Mouse (Mus musculus) hindbrain, embryonic 14.5 days (tissue): ENCODE measurements around the gene Bicc1. TPM values are rescaled to one million over a fixed set of nuclear protein-coding genes. Genes with fewer than 3 reads are reported as not detected.

ENCODE experiments used
- ATAC-seq: fragments of 200-750 bp; cut with Nextera tagmentation; 2 replicates; pipeline ENCODE4 v1.8.0; 2017; ENCODE audit warnings: moderate number of reproducible peaks, mild to moderate bottlenecking, moderate TSS enrichment, moderate library complexity; ENCODE audit not compliant: low FRiP score
- DNase-seq: peaks from one replicate; pipeline ENCODE4 v3.0.0-alpha.2; 2015; ENCODE audit warnings: low spot score
- H3K27ac ChIP-seq: fragments of 300-500 bp; sonication (generic); 2 replicates; pipeline ENCODE4 v1.5.1; 2014; ENCODE audit warnings: mild to moderate bottlenecking, moderate library complexity
- H3K27me3 ChIP-seq: fragments of 300-500 bp; sonication (generic); 2 replicates; pipeline ENCODE4 v1.6.1; 2014; ENCODE audit warnings: mild to moderate bottlenecking, low read length, mixed read lengths; ENCODE audit not compliant: control insufficient read depth, insufficient read depth
- H3K36me3 ChIP-seq: fragments of 300-500 bp; sonication (generic); replicated peaks from 2 replicates; pipeline ENCODE4 v1.6.1; 2014; ENCODE audit not compliant: control insufficient read depth, insufficient read depth
- H3K4me1 ChIP-seq: fragments of 300-500 bp; sonication (generic); replicated peaks from 2 replicates; pipeline ENCODE4 v1.6.1; 2014; ENCODE audit warnings: antibody characterized with exemption, low read length, mixed read lengths; ENCODE audit not compliant: control insufficient read depth, insufficient read depth
- H3K4me2 ChIP-seq: fragments of 300-500 bp; sonication (generic); replicated peaks from 2 replicates; pipeline ENCODE4 v1.6.1; 2014; ENCODE audit warnings: mild to moderate bottlenecking, moderate library complexity
- H3K4me3 ChIP-seq: fragments of 300-500 bp; sonication (generic); replicated peaks from 2 replicates; pipeline ENCODE4 v1.5.1; 2014; ENCODE audit warnings: mild to moderate bottlenecking, low read length
- H3K9ac ChIP-seq: fragments of 300-500 bp; sonication (generic); 2 replicates; pipeline ENCODE4 v1.6.1; 2014
- H3K9me3 ChIP-seq: fragments of 300-500 bp; sonication (generic); 2 replicates; pipeline ENCODE4 v1.6.1; 2016; ENCODE audit warnings: low read length; ENCODE audit not compliant: control insufficient read depth
- WGBS: fragments of 180-500 bp; shearing (Covaris S2); extraction: QIAGEN DNeasy Blood & Tissue Kit; methylation state at CpG from one replicate; pipeline ENCODE4 v1.1.7; 2014; 5-methylcytosine and 5-hydroxymethylcytosine counted together
- polyA plus RNA-seq: library from polyadenylated mRNA; unstranded; fragments of >200 nt; fragmentation: Nextera tagmentation; extraction: Ambion mirVana; gene quantifications from 2 replicates; pipeline ENCODE4 v1.2.1, GENCODE M21; 2014

The Bicc1 gene
- polyA plus RNA-seq, 1 experiment from 2014 or later: 6.8 TPM

DNA sequence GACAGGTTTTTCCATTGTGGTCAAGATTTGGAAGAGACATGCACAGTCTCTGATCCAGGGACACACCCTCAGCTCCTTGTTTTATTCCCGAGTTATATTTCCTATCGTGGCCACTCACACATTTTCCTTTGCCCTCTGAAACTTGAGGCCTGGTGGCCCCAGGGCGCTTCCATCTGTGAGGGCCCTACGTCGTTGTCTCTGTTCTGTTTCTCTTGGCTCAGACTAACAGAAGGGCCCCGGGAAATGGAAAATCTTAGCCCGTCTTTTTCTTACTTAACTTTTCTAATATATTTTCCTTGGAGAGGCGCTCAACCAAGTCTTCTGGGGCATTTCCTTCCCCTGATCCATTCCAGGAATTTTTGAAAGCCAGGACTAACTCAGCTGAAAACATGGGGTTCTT is 281.9 kb downstream of the Bicc1 start:
- H3K9me3 ChIP-seq: no peaks in the 10 kb centered on the region
- WGBS: 80% methylated on average over 8 of the region's 8 CpGs
- no peak overlapping the region for H3K27ac ChIP-seq
- 0 out of 2 replicates have a peak, but pooled peaks cover 9% of the 10 kb centered on the region for H3K4me1 ChIP-seq
- ATAC-seq (no peak), DNase-seq (no peak)
- no peak overlapping the region for H3K4me2 ChIP-seq
- H3K27me3 ChIP-seq: no peaks in the 10 kb centered on the region
- no peak overlapping the region for H3K9ac ChIP-seq
- no peaks in the 10 kb centered on the region for H3K36me3 ChIP-seq
- H3K4me3 ChIP-seq: no peak overlapping the region

DNA sequence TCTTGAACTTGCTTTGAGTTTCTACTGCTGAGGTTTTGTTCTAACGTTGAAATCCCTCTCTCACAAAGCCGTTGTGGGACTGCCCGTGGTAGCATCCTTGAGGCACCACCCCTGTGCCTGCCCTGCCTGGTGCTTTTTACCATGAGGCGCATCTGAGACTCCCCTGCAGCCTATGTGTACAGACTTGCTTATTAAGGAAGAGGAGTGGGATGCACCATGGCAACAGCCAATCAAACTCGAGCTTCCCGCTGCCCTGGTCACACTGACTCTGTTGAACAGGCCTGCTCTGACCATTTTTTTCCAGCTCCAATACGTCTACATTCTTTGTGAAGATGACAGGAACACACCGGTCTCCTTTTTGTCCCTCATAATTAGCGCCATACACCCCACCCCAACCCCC is 283.0 kb downstream of the Bicc1 start:
- Histone ChIP-seq H3K27ac (no peak overlapping the region), H3K9me3 (no peaks in the 10 kb centered on the region), H3K4me2 (no peak overlapping the region), H3K9ac (no peak overlapping the region), H3K36me3 (no peaks in the 10 kb centered on the region), H3K27me3 (no peaks in the 10 kb centered on the region), H3K4me3 (no peak overlapping the region), H3K4me1 (0 out of 2 replicates have a peak, but pooled peaks cover 9% of the 10 kb centered on the region)
- DNase-seq (no peak), ATAC-seq (0 out of 2 replicates have a peak, but pooled peaks have one; percentile 40)
- 43% methylated on average over 9 of the region's 9 CpGs for whole genome bisulfite sequencing

DNA sequence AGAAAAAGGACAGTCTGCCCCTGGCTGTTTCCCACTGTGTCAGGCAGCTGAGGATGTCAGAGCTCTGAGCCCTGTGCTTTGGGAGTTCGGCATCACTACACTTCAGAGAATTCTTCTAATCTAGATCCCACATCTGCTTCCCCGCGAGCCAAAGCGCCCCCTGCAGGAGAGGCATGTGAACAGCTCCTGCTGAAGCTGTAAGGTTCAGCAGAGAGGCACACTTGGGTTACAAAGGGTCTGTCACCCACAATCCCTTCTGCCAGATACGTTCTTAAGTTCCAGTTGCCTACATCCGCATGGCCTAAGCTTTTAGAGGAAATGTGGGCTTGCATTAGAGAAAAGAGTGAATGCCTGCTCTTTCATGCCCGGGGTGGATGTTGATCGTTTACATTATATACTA is 283.4 kb downstream of the Bicc1 start:
- Histone ChIP-seq H3K36me3 (no peaks in the 10 kb centered on the region), H3K4me1 (0 out of 2 replicates have a peak, but pooled peaks cover 9% of the 10 kb centered on the region), H3K4me2 (no peak overlapping the region), H3K27ac (no peak overlapping the region), H3K27me3 (no peaks in the 10 kb centered on the region), H3K9ac (no peak overlapping the region), H3K9me3 (no peaks in the 10 kb centered on the region), H3K4me3 (no peak overlapping the region)
- WGBS: 66% methylated on average over 8 of the region's 8 CpGs
- ATAC-seq (no peak; the same call in 1 of the 2 replicates), DNase-seq (no peak)

DNA sequence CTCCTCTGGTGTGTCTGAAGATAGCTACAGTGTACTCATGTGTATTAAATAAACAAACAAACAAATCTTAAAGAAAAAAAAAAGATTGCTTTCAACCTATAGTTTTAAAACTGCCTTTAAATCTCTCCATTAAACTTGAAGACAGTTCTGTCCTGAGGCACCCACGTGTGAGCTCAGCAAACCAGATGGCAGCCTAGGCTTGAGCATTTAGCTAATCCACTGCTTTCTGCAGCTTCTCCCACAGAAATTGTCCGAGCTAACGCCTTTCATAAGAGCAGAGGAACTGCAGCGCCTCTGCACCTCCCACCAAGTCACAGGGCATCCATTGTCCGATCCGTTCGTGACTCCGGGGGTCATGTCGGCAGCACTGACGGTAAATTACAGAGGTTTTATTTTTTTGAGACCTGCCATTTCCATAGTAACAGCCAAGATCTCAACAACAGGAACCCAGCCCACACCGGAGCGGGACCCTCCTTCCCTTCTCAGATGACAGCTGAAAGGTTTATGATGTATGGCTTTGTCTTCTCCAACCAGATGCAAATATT is 284.4 kb downstream of the Bicc1 start:
- Histone ChIP-seq H3K4me2 (peak overlapping the region; percentile 10; the same call in 1 of the 2 replicates), H3K4me1 (0 out of 2 replicates have a peak, but pooled peaks cover 9% of the 10 kb centered on the region), H3K27me3 (no peaks in the 10 kb centered on the region), H3K9me3 (no peaks in the 10 kb centered on the region), H3K27ac (peak overlapping the region; percentile 36), H3K9ac (no peak overlapping the region), H3K4me3 (no peak overlapping the region), H3K36me3 (no peaks in the 10 kb centered on the region)
- DNase-seq (no peak), ATAC-seq (no peak)
- 14% methylated on average over 12 of the region's 12 CpGs for WGBS

Other genes starting within 250 kb of the Bicc1 start
- 45.0 and 45.4 TPM in 2 replicates for gene Tfam, start 78.6 kb upstream of the Bicc1 start, polyA plus RNA-seq
- 213 and 224 TPM in 2 replicates for gene Ube2d1, start 125.6 kb upstream of the Bicc1 start, polyA plus RNA-seq
- 319 and 327 TPM in 2 replicates for gene Cisd1, start 185.3 kb upstream of the Bicc1 start, polyA plus RNA-seq
- 25.5 and 25.9 TPM in 2 replicates for gene Ipmk, start 188.1 kb upstream of the Bicc1 start, polyA plus RNA-seq